Mouse (Mus musculus) heart, embryonic 13.5 days (tissue): ENCODE measurements around the gene Olfr1086. TPM values are rescaled to one million over a fixed set of nuclear protein-coding genes. Genes with fewer than 3 reads are reported as not detected.
"Not testable (repeated sequence)": the region's sequence is repeated elsewhere in the genome, so short reads cannot be mapped to it uniquely, and the experiment has no call there.

Experiments used
- ATAC-seq: fragments of 200-750 bp; cut with Nextera tagmentation; 2 replicates; pipeline ENCODE4 v1.8.0; 2017; ENCODE audit warnings: moderate TSS enrichment; ENCODE audit not compliant: insufficient number of reproducible peaks, low FRiP score, low TSS enrichment; ENCODE audit errors: extremely low read depth
- H3K27ac ChIP-seq: fragments of 300-500 bp; sonication (generic); replicated peaks from 2 replicates; pipeline ENCODE4 v1.5.1; 2015; ENCODE audit warnings: moderate library complexity, mild to moderate bottlenecking, inconsistent platforms
- H3K27me3 ChIP-seq: fragments of 300-500 bp; sonication (generic); replicated peaks from 2 replicates; pipeline ENCODE4 v1.6.1; 2015; ENCODE audit warnings: mild to moderate bottlenecking, inconsistent platforms
- H3K36me3 ChIP-seq: fragments of 300-500 bp; sonication (generic); 2 replicates; pipeline ENCODE4 v1.6.1; 2015; ENCODE audit warnings: mild to moderate bottlenecking, inconsistent platforms
- H3K4me1 ChIP-seq: fragments of 300-500 bp; sonication (generic); 2 replicates; pipeline ENCODE4 v1.6.1; 2015; ENCODE audit warnings: inconsistent platforms
- H3K4me2 ChIP-seq: fragments of 300-500 bp; sonication (generic); 2 replicates; pipeline ENCODE4 v1.6.1; 2015; ENCODE audit warnings: inconsistent platforms, mild to moderate bottlenecking, moderate library complexity
- H3K4me3 ChIP-seq: fragments of 300-500 bp; sonication (generic); 2 replicates; pipeline ENCODE4 v1.5.1; 2015; ENCODE audit warnings: moderate library complexity, mild to moderate bottlenecking, inconsistent platforms
- H3K9ac ChIP-seq: fragments of 300-500 bp; sonication (generic); 2 replicates; pipeline ENCODE4 v1.6.1; 2015; ENCODE audit warnings: inconsistent platforms, mild to moderate bottlenecking, moderate library complexity
- H3K9me3 ChIP-seq: fragments of 300-500 bp; sonication (generic); 2 replicates; pipeline ENCODE4 v1.6.1; 2016; ENCODE audit warnings: inconsistent platforms
- WGBS: fragments of 180-500 bp; shearing (Covaris S2); methylation state at CpG from one replicate; pipeline ENCODE4 v1.1.7; 2015; ENCODE audit warnings: mixed read lengths; 5-methylcytosine and 5-hydroxymethylcytosine counted together
- polyA plus RNA-seq: library from polyadenylated mRNA; unstranded; fragments of >200 nt; fragmentation: Nextera tagmentation; extraction: Ambion mirVana; gene quantifications from 2 replicates; pipeline ENCODE4 v1.2.1, GENCODE M21; 2015

Gene Olfr1086
- not detected in 2 replicates for polyA plus RNA-seq

DNA sequence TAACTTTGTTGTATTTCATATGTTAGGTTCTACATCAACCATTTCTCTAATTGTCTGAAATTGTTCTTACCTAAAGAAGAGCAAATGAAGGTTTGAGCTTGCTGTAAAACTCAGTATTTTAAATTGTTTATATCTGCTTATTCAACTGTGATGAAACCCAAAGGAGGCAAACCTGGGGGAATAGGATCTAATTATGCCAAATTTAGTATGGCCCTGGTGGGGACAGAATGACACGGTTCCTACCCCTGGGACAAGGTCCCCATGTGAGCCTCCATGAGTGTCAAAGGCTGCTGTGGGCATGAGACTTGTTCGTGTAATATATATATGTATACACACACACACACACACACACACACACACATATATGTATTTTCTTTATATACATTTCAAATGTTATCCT lies at the start of gene Olfr1086:
TSS of gene Olfr1086 (minus strand) at position 101 of the 400 bp plus-strand sequence.
- Histone ChIP-seq H3K9ac (no peak within 1 kb of the TSS), H3K27me3 (no peaks in the 10 kb centered on the region), H3K4me3 (no peak within 1 kb of the TSS), H3K27ac (no peak within 1 kb of the TSS), H3K4me1 (no peaks in the 10 kb centered on the region), H3K4me2 (no peak within 1 kb of the TSS), H3K9me3 (no peaks in the 10 kb centered on the region), H3K36me3 (no peaks in the 10 kb centered on the region)
- no peak for ATAC-seq
- WGBS = 63% methylated on average over 2 of the region's 2 CpGs

GRCm38 (mm10) chr2:86698295-86698694 lies 18.4 kb upstream of the Olfr1086 start, which contains the start of gene Olfr1087:
TSS of gene Olfr1087 (minus strand) at chr2:86698395.
- H3K27me3 ChIP-seq = no peaks in the 10 kb centered on the region
- no peak within 1 kb of the TSS for H3K9ac ChIP-seq
- no peak within 1 kb of the TSS for H3K27ac ChIP-seq
- no peak within 1 kb of the TSS for H3K4me3 ChIP-seq
- no peaks in the 10 kb centered on the region for H3K4me1 ChIP-seq
- no peaks in the 10 kb centered on the region for H3K9me3 ChIP-seq
- ATAC-seq = no peak
- H3K36me3 ChIP-seq = no peaks in the 10 kb centered on the region
- no peak within 1 kb of the TSS for H3K4me2 ChIP-seq

DNA sequence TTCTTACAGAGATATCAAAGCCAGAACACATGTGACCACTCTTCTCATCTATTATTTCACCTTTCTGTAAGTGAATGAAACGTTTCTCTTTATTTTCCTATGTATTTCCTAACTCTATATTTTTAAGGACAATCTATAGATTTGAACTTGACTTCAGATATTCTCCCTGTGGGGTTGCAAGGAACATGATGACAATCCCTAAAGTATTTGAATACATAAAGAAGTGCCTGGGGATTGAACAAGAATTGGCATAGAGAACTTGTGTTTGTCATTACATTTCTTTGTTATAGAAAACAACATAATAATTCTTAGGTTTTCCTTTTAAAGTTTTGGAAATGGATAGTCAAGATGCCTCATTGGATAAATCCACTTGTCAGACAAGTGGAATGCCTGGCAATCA lies 18.0 kb downstream of the Olfr1086 start, which contains the start of gene Olfr1085:
TSS of gene Olfr1085 (minus strand) at position 101 of the 400 bp plus-strand sequence.
- no peaks in the 10 kb centered on the region for H3K27me3 ChIP-seq
- no peaks in the 10 kb centered on the region for H3K36me3 ChIP-seq
- H3K27ac ChIP-seq = no peak within 1 kb of the TSS
- ATAC-seq = no peak
- no peaks in the 10 kb centered on the region for H3K4me1 ChIP-seq
- H3K4me2 ChIP-seq = no peak within 1 kb of the TSS
- H3K9me3 ChIP-seq = no peaks in the 10 kb centered on the region
- H3K4me3 ChIP-seq = no peak within 1 kb of the TSS
- WGBS = 19% methylated on average over 1 of the region's 1 CpGs
- H3K9ac ChIP-seq = no peak within 1 kb of the TSS

- not testable (repeated sequence) for H3K4me1 ChIP-seq, H3K27ac ChIP-seq, H3K4me2 ChIP-seq, ATAC-seq, H3K27me3 ChIP-seq, H3K36me3 ChIP-seq, H3K9me3 ChIP-seq, H3K9ac ChIP-seq, H3K4me3 ChIP-seq
- WGBS = 68% methylated on average over 1 of the region's 1 CpGs
Measured at GRCm38 (mm10) chr2:86639625-86640024, 40.3 kb downstream of the Olfr1086 start, which contains the start of gene Olfr1084. TSS of gene Olfr1084 (minus strand) at chr2:86639725.

Other genes starting within 250 kb of the Olfr1086 start
- gene Olfr1065, start 229.5 kb downstream of the Olfr1086 start, polyA plus RNA-seq = not detected in 2 replicates
- gene Olfr1066, start 223.8 kb downstream of the Olfr1086 start, polyA plus RNA-seq = not detected in 2 replicates
- not detected in 2 replicates for gene Olfr228, start 192.7 kb downstream of the Olfr1086 start, polyA plus RNA-seq
- gene Olfr1076, start 171.6 kb downstream of the Olfr1086 start, polyA plus RNA-seq = not detected in 2 replicates
- gene Olfr1079, start 137.6 kb downstream of the Olfr1086 start, polyA plus RNA-seq = not detected in 2 replicates
- not detected in 2 replicates for gene Olfr1080, start 121.9 kb downstream of the Olfr1086 start, polyA plus RNA-seq
- gene Olfr1082, start 81.1 kb downstream of the Olfr1086 start, polyA plus RNA-seq = not detected in 2 replicates
- not detected in 2 replicates for gene Olfr1084, start 40.4 kb downstream of the Olfr1086 start, polyA plus RNA-seq
- not detected in 2 replicates for gene Olfr1085, start 18.1 kb downstream of the Olfr1086 start, polyA plus RNA-seq
- not detected in 2 replicates for gene Olfr1087, start 18.3 kb upstream of the Olfr1086 start, polyA plus RNA-seq
- gene Olfr1089, start 53.6 kb upstream of the Olfr1086 start, polyA plus RNA-seq = not detected in 2 replicates
- not detected in 2 replicates for gene Olfr1090, start 78.9 kb upstream of the Olfr1086 start, polyA plus RNA-seq
- gene Olfr1093, start 102.4 kb upstream of the Olfr1086 start, polyA plus RNA-seq = not detected in 2 replicates
- not detected in 2 replicates for gene Olfr141, start 129.9 kb upstream of the Olfr1086 start, polyA plus RNA-seq
- gene Olfr1094, start 144.6 kb upstream of the Olfr1086 start, polyA plus RNA-seq = not detected in 2 replicates
- gene Olfr1095, start 171.6 kb upstream of the Olfr1086 start, polyA plus RNA-seq = not detected in 2 replicates
- not detected in 2 replicates for gene Gm13723, start 194.7 kb upstream of the Olfr1086 start, polyA plus RNA-seq
- not detected in 2 replicates for gene Olfr1097, start 212.1 kb upstream of the Olfr1086 start, polyA plus RNA-seq
- not detected in 2 replicates for gene Olfr1098, start 244.5 kb upstream of the Olfr1086 start, polyA plus RNA-seq